Comparison of ENCODE assay signal across 33 mouse cellular contexts in genomic region chr4:108037027-108037426, GRCm38 (mm10). TPM values are rescaled to one million over a fixed set of nuclear protein-coding genes. Genes with fewer than 3 reads are reported as not detected.
DNase-seq lines count a peak whose midpoint lies in the region; ATAC-seq and TF ChIP-seq lines count a peak whose summit lies in the region.
"Had no signal": no experiment of that assay in that cellular context is flagged by ENCODE, and none has a peak within 500 bp of the region (broad histone marks: within the 10 kb centered on the region; RNA-seq: fewer than 3 reads in every experiment).

No protein-coding gene starts in this region.

- TF ChIP-seq CTCF in gastrocnemius, adult 2 months (IDR thresholded peaks at IDR 0.05), result no peak

- intact Hi-C loops in gastrocnemius, adult 2 months (cut with DNase I), result no loop called here
- intact Hi-C loops in gastrocnemius, postnatal 14 days (cut with DNase I; ENCODE audit: low total_unique reads), result no loop called here
- intact Hi-C loops in heart, postnatal 10 days (cut with DNase I), result no loop called here

- ATAC-seq in erythroid progenitor cell, adult 5-6 weeks (replicated peaks; ENCODE audit: low FRiP score, poor library complexity, severe bottlenecking), result no peak
- ATAC-seq: intestine, embryonic 16.5 days had no signal

- peak; percentile 49 for DNase-seq in gastrocnemius, adult 2 months
- DNase-seq in gastrocnemius, postnatal 14 days, result no peak
- peak; percentile 49 for DNase-seq in heart, adult 8-10 months (ENCODE audit: low spot score)
- no peak for DNase-seq in heart, postnatal 10 days
- DNase-seq in lung, postnatal 25 days (ENCODE audit: low spot score), result peak; percentile 8
- DNase-seq in lung, postnatal 4 days, result no peak
- DNase-seq in skeletal muscle tissue, adult 2 months (ENCODE audit: low read depth, low spot score), result peak; percentile 63
- DNase-seq: adrenal gland, postnatal 25 days; cerebellum, adult 2 months; cerebellum, postnatal 14 days; heart, postnatal 14 days; kidney, adult 8-10 months; kidney, postnatal 4 days; layer of hippocampus, adult 9-11 months; lung, embryonic 14.5 days; lung, postnatal 14 days; right cerebral cortex, postnatal 25 days; spleen, adult 18-20 months; thymus, postnatal 14 days had no signal

- peak overlapping the region; percentile 63; the same call in 1 of the 2 replicates for H3K27ac ChIP-seq in gastrocnemius, adult 2 months
- H3K27ac ChIP-seq: forebrain, embryonic 12.5 days; heart, embryonic 13.5 days; hindbrain, embryonic 13.5 days; kidney, postnatal 0 days; limb, embryonic 10.5 days; limb, embryonic 15.5 days; liver, embryonic 15.5 days; midbrain, embryonic 12.5 days had no signal

- no peak overlapping the region for H3K4me3 ChIP-seq in gastrocnemius, adult 2 months
- H3K4me3 ChIP-seq: erythroblast, embryonic 14.5 days; forebrain, embryonic 12.5 days; heart, embryonic 13.5 days; hindbrain, embryonic 13.5 days; limb, embryonic 10.5 days; limb, embryonic 15.5 days; liver, embryonic 15.5 days; midbrain, embryonic 12.5 days; myocyte had no signal

RNA-seq across cellular contexts. Expression of gene Podn, which starts 59.2 kb away (rescaled TPM):
- 1 to 10 TPM; 7.2 to 8.3 TPM for total RNA-seq in gastrocnemius, adult 2 months (2021)
- 1 to 10 TPM; 7.0 to 10.0 TPM for total RNA-seq in gastrocnemius, postnatal 14 days (2021)
- 10 to 100 TPM; 16.0 to 26.0 (median 19.9) TPM for total RNA-seq in heart, adult 8-10 months (2022)
- total RNA-seq in heart, postnatal 10 days (2021), result 10 to 100 TPM; 12.1 to 24.1 TPM
- not detected in 2 replicates for total RNA-seq in erythroid progenitor cell, adult 5-6 weeks (2015; ENCODE audit: low replicate concordance)
- 0.13 TPM in 1 of 2 replicates, not detected in the other for total RNA-seq in erythroid progenitor cell, adult 5-6 weeks (2017; ENCODE audit: low replicate concordance)
- total RNA-seq: megakaryocyte, adult 5-6 weeks; MEL had no signal

Comparison
In these comparisons a context has a peak if more than half of its experiments do, and no peak if none do; other contexts are left out.
1. DNase-seq: peak in gastrocnemius, adult 2 months (single experiment), heart, adult 8-10 months (single experiment), lung, postnatal 25 days (single experiment) and skeletal muscle tissue, adult 2 months (single experiment); none in gastrocnemius, postnatal 14 days (single experiment), heart, postnatal 10 days (0 of 2) and lung, postnatal 4 days (0 of 2).
2. RNA of gene Podn, which starts 59.2 kb away (total RNA-seq): 12.1 to 24.1 TPM in heart, postnatal 10 days, 16.0 to 26.0 TPM in heart, adult 8-10 months, 7.0 to 10.0 TPM in gastrocnemius, postnatal 14 days and 7.2 to 8.3 TPM in gastrocnemius, adult 2 months; 0.13 TPM in erythroid progenitor cell, adult 5-6 weeks; every median in the first group is over 4 times any median in the second.